Mouse (Mus musculus) heart, embryonic 14.5 days (tissue): ENCODE data around the gene G6pc3. TPM values are rescaled to one million over a fixed set of nuclear protein-coding genes. Genes with fewer than 3 reads are reported as not detected.

Experiments used
- ATAC-seq: fragments of 200-750 bp; cut with Nextera tagmentation; 2 replicates; pipeline ENCODE4 v1.8.0; 2017; ENCODE audit warnings: low read depth, moderate TSS enrichment; ENCODE audit not compliant: insufficient number of reproducible peaks, insufficient read depth, low FRiP score
- H3K27ac ChIP-seq, 2 experiments: fragments of 200-500 bp in 1 of 2; fragments of 300-500 bp in 1 of 2; sonication (generic) in 1 of 2; replicated peaks in 1 of 2; 2 replicates each; pipeline ENCODE4 v1.5.1; 2012 to 2014; ENCODE audit warnings: low read depth in 2 of 2, low read length in 2 of 2, control low read depth in 1 of 2, mild to moderate bottlenecking in 1 of 2, mixed read lengths in 1 of 2; ENCODE audit not compliant: control insufficient read depth in 1 of 2, insufficient read depth in 1 of 2
- H3K27me3 ChIP-seq: fragments of 300-500 bp; sonication (generic); 2 replicates; pipeline ENCODE4 v1.6.1; 2014; ENCODE audit warnings: mild to moderate bottlenecking, low read length, control low read depth; ENCODE audit not compliant: control insufficient read depth, insufficient read depth
- H3K36me3 ChIP-seq: fragments of 300-500 bp; sonication (generic); 2 replicates; pipeline ENCODE4 v1.6.1; 2014; ENCODE audit warnings: mild to moderate bottlenecking, control low read depth, low read length, mixed read lengths; ENCODE audit not compliant: control insufficient read depth, insufficient read depth
- H3K4me1 ChIP-seq, 2 experiments: fragments of 200-500 bp in 1 of 2; fragments of 300-500 bp in 1 of 2; sonication (generic) in 1 of 2; 2 replicates each; pipeline ENCODE4 v1.6.1; 2012 to 2014; ENCODE audit warnings: low read length in 2 of 2, control low read depth in 1 of 2, mixed read lengths in 1 of 2; ENCODE audit not compliant: control insufficient read depth in 2 of 2, insufficient read depth in 2 of 2
- H3K4me2 ChIP-seq: fragments of 300-500 bp; sonication (generic); 2 replicates; pipeline ENCODE4 v1.6.1; 2014; ENCODE audit warnings: mild to moderate bottlenecking, low read length
- H3K4me3 ChIP-seq, 2 experiments: fragments of 200-500 bp in 1 of 2; fragments of 300-500 bp in 1 of 2; sonication (generic) in 1 of 2; 2 replicates each; pipeline ENCODE4 v1.5.1; 2012 to 2014; ENCODE audit warnings: low read length in 2 of 2, mild to moderate bottlenecking in 2 of 2, control low read depth in 1 of 2, low read depth in 1 of 2, moderate library complexity in 1 of 2; ENCODE audit not compliant: control insufficient read depth in 1 of 2, insufficient read depth in 1 of 2
- H3K9ac ChIP-seq: fragments of 300-500 bp; sonication (generic); 2 replicates; pipeline ENCODE4 v1.6.1; 2014; ENCODE audit warnings: mild to moderate bottlenecking, low read length
- H3K9me3 ChIP-seq: fragments of 300-500 bp; sonication (generic); 2 replicates; pipeline ENCODE4 v1.6.1; 2016; ENCODE audit warnings: low read length, control low read depth; ENCODE audit not compliant: control insufficient read depth
- WGBS: fragments of 180-500 bp; shearing (Covaris S2); extraction: QIAGEN DNeasy Blood & Tissue Kit; methylation state at CpG from one replicate; pipeline ENCODE4 v1.1.7; 2014; 5-methylcytosine and 5-hydroxymethylcytosine counted together
- polyA plus RNA-seq: library from polyadenylated mRNA; unstranded; fragments of >200 nt; fragmentation: Nextera tagmentation; extraction: Ambion mirVana; gene quantifications from 2 replicates; pipeline ENCODE4 v1.2.1, GENCODE M21; 2014

G6pc3 gene
- polyA plus RNA-seq, 1 experiment from 2014 or later: 27.8 TPM

DNA sequence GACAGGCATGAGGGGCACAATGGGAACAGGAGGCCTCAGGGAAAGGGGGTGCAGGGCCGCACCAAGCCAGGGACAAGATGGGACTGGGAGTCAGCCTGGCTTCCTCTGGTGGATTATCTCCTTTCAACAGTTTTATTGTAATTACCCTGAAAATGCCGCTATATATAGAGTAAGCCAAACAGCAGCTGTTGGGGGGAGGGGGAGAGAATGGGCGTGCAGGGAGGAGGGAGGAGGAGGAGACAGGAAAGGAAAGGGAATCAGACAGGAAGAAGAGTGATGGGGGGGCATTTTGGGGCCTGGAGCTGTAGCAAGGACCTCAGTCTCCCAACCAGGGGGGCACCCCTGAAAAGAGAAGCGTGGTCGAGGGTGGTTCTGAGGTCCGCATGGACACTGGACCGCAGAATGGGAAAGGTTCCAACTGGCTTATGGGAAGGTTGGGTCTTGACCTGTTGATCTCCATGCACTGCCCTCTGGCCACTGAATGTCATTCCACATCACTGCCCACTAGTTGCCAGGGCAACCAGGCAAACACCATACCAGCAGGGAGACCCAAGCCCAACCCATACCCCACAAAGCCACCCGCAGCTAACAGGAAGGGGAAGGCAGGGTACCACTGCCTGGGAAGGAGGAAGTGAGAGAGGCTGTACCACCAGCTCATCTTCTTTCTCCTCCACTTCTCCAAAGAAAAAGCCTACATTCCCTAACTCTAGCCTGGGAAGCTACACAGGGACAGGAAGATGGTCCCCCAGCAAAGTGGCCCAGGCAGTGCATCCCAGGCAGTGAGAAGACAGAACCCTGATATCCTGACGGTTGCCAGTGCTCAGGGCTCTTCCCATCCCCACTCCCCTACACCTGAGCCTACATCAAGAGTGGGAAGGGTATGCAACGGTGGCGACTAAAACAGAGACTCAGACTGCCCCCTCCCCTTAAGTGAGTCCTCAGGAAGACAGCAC is 18.7 kb downstream of the G6pc3 start:
- 33% methylated on average over 11 of the region's 11 CpGs for WGBS
- no peak for ATAC-seq
- Histone ChIP-seq H3K27me3 (no peaks in the 10 kb centered on the region), H3K4me3 (no peak overlapping the region), H3K4me1 (peaks cover 52 to 83% of the 10 kb centered on the region in 2 experiments), H3K27ac (peak overlapping the region; percentile 62 to 68), H3K4me2 (peak overlapping the region; percentile 51), H3K36me3 (peaks cover 43% of the 10 kb centered on the region), H3K9ac (peak overlapping the region; percentile 53), H3K9me3 (no peaks in the 10 kb centered on the region)

DNA sequence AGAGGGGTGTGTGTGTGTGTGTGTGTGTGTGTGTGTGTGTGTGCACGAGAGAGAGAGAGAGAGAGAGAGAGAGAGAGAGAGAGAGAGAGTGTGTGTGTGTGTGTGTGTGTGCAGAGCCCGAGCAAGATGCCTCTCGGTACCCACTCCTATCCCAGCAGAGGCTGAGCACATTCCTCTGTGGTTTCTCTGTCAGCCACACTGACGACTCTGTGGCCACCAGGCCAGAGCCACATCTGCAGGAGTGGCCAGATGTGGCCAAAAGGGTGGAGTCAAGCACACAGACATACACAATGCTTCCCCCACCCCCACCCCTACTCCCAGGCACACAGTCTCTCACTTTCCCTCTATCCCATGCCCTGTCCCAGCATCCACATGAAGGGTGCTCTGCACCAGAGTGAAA is 19.4 kb downstream of the G6pc3 start:
- Histone ChIP-seq H3K27ac (peak overlapping the region in 1 of 2 experiments; percentile 68; a peak in 2 of 4 replicates), H3K9me3 (no peaks in the 10 kb centered on the region), H3K27me3 (no peaks in the 10 kb centered on the region), H3K36me3 (peaks cover 36% of the 10 kb centered on the region), H3K4me2 (peak overlapping the region; percentile 5; the same call in 1 of the 2 replicates), H3K4me3 (no peak overlapping the region), H3K9ac (peak overlapping the region; percentile 26; the same call in 1 of the 2 replicates), H3K4me1 (peaks cover 59 to 88% of the 10 kb centered on the region in 2 experiments)
- ATAC-seq: no peak
- 0% methylated on average over 1 of the region's 4 CpGs for WGBS

DNA sequence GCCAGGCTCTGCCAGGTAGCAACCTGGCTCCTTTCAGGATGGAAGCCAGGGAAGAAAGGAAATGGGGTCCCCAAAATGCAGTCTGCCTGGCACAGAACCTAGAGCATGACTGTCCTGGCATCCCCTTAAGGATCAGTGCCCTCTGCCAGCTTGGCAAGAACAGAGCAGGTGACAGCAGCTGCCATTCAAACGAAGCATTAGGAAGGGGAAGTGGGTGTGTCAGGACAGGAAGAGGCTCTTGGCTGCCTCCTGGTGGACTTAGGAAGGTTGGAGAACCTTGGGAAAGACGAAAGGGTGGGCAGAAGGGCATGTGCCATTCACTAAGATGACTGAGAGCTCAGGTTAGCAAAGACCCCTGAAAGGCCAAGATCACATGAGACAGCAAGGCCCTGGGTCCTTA is 20.3 kb downstream of the G6pc3 start:
- Histone ChIP-seq H3K9me3 (no peaks in the 10 kb centered on the region), H3K9ac (peak overlapping the region; percentile 26; the same call in 1 of the 2 replicates), H3K27me3 (no peaks in the 10 kb centered on the region), H3K4me1 (peaks cover 62 to 88% of the 10 kb centered on the region in 2 experiments), H3K27ac (peak overlapping the region in 1 of 2 experiments; percentile 45; a peak in 2 of 4 replicates), H3K36me3 (peaks cover 27% of the 10 kb centered on the region), H3K4me3 (no peak overlapping the region), H3K4me2 (no peak overlapping the region)
- ATAC-seq: no peak
- WGBS: 33% methylated on average over 2 of the region's 2 CpGs

DNA sequence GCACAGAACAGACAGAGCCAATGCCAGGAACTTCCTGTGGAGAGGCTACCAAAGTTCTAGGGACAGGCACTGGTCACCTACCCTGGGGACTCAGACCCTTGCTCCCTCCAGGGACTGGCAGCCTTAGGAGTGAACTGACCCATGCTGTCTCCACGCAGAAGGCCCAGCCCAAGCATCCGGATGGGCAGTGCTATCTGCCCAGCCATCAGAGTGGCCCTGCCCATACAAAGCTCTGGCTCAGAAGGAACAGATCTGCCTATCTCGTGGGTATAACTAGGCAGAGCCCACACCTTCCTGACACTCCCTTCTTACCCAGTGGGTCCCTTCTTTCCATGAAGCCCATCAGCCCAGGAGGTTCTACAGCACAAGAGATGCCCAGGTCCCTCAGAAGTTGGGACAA is 20.8 kb downstream of the G6pc3 start:
- WGBS: 53% methylated on average over 3 of the region's 3 CpGs
- Histone ChIP-seq H3K36me3 (peaks cover 22% of the 10 kb centered on the region), H3K27ac (peak overlapping the region in 1 of 2 experiments; percentile 45; a peak in 2 of 4 replicates), H3K27me3 (no peaks in the 10 kb centered on the region), H3K4me3 (no peak overlapping the region), H3K9me3 (no peaks in the 10 kb centered on the region), H3K9ac (peak overlapping the region; percentile 32; the same call in 1 of the 2 replicates), H3K4me1 (peaks cover 62 to 88% of the 10 kb centered on the region in 2 experiments), H3K4me2 (no peak overlapping the region)
- ATAC-seq: no peak

DNA sequence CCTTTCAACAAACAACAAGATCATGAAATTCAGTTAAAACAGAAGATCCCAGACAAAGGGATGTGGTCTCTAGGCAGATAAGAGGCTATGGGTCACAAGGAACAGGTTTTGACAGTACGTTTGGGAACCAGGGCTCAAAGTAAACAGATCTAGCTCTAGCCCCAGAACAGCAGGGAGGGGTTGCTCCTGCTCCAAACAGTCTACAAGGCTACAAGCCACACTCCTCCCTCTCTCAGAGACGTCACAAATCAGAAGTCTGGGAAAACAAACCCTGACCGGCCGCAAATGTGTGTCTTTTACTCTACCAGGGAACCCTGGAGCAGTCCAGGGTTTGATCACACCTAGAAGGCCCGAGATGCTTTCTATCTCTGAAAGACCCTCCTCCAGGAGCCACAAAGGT is 21.6 kb downstream of the G6pc3 start:
- H3K27ac ChIP-seq: peak overlapping the region in 1 of 2 experiments; percentile 56; a peak in 1 of 4 replicates
- WGBS: 66% methylated on average over 5 of the region's 5 CpGs
- H3K9ac ChIP-seq: peak overlapping the region; percentile 49; the same call in 1 of the 2 replicates

DNA sequence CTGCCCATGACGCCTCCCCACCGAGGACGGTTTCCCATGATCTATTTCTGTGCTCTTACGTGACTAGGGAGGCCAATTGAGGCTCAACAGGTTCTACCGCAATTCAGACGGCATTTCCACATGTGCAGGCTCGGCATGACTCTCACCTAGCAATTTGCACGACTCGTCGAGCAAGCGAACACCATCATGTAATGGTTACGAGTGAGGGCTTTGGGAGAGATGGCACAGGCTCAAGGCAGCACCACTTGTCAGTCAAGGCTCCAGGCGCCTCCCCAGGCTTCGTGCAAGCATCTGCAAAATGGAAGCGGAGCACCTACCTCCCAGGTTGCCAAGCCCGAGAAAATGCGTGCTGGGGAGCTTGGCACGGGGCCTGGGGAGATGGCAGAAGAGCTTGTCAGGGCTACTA is 22.5 kb downstream of the G6pc3 start:
- Histone ChIP-seq H3K4me2 (peak overlapping the region; percentile 8; the same call in 1 of the 2 replicates), H3K4me1 (peaks cover 73 to 90% of the 10 kb centered on the region in 2 experiments), H3K27ac (peak overlapping the region; percentile 9 to 56), H3K36me3 (peaks cover 6% of the 10 kb centered on the region; the same call in 1 of the 2 replicates), H3K9ac (peak overlapping the region; percentile 49; the same call in 1 of the 2 replicates), H3K4me3 (no peak overlapping the region; a peak in 1 of 4 replicates), H3K9me3 (no peaks in the 10 kb centered on the region), H3K27me3 (no peaks in the 10 kb centered on the region)
- WGBS: 41% methylated on average over 18 of the region's 18 CpGs
- ATAC-seq: no peak

More for the DNA sequence above, 21.6 kb downstream of the G6pc3 start:
- H3K4me1 ChIP-seq: peaks cover 69 to 94% of the 10 kb centered on the region in 2 experiments
- H3K9me3 ChIP-seq: no peaks in the 10 kb centered on the region
- no peak for ATAC-seq
- H3K4me2 ChIP-seq: no peak overlapping the region
- H3K36me3 ChIP-seq: peaks cover 14% of the 10 kb centered on the region
- no peak overlapping the region for H3K4me3 ChIP-seq
- H3K27me3 ChIP-seq: no peaks in the 10 kb centered on the region

GRCm38 (mm10) chr11:102214430-102215156 is 25.2 kb downstream of the G6pc3 start:
- Histone ChIP-seq H3K4me3 (no peak overlapping the region), H3K27ac (peak overlapping the region; percentile 86 to 94; a peak in 3 of 4 replicates), H3K4me1 (peaks cover 57 to 81% of the 10 kb centered on the region in 2 experiments), H3K4me2 (peak overlapping the region; percentile 80), H3K9me3 (no peaks in the 10 kb centered on the region), H3K36me3 (peaks cover 6% of the 10 kb centered on the region; the same call in 1 of the 2 replicates), H3K27me3 (no peaks in the 10 kb centered on the region), H3K9ac (peak overlapping the region; percentile 25; the same call in 1 of the 2 replicates)
- no peak for ATAC-seq
- 17% methylated on average over 10 of the region's 10 CpGs for WGBS
